Mouse (Mus musculus) spleen, adult 2 months (tissue): ENCODE results near the gene Kcna5.

ENCODE experiments used
- CTCF ChIP-seq: fragments of 200-500 bp; IDR thresholded peaks from 2 replicates; pipeline ENCODE4 v1.5.1; 2011; ENCODE audit warnings: mild to moderate bottlenecking, inconsistent platforms; ENCODE audit not compliant: insufficient read depth, insufficient read length, insufficient replicate concordance; ENCODE audit errors: extremely low read depth
- POLR2A ChIP-seq: fragments of 200-500 bp; IDR thresholded peaks from 2 replicates; pipeline ENCODE4 v1.6.1; 2011; ENCODE audit warnings: low read depth, low read length, inconsistent platforms

GRCm38 (mm10) chr6:126503920-126504319 lies 31.3 kb downstream of the Kcna5 start:
- TF ChIP-seq CTCF (no peak), POLR2A (no peak)
